Mouse (Mus musculus): ENCODE results near the gene St6galnac3.

The St6galnac3 gene

GRCm38 (mm10) chr3:153733364-153734159 is 8.6 kb upstream of the St6galnac3 start:
- DNase-seq = no peak

GRCm38 (mm10) chr3:153732749-153733148 is 7.8 kb upstream of the St6galnac3 start:
- DNase-seq = no peak

GRCm38 (mm10) chr3:153732035-153732434 is 7.1 kb upstream of the St6galnac3 start:
- no peak for DNase-seq

- no peak for DNase-seq
Measured at GRCm38 (mm10) chr3:153728577-153728976, 3.6 kb upstream of the St6galnac3 start.

DNA sequence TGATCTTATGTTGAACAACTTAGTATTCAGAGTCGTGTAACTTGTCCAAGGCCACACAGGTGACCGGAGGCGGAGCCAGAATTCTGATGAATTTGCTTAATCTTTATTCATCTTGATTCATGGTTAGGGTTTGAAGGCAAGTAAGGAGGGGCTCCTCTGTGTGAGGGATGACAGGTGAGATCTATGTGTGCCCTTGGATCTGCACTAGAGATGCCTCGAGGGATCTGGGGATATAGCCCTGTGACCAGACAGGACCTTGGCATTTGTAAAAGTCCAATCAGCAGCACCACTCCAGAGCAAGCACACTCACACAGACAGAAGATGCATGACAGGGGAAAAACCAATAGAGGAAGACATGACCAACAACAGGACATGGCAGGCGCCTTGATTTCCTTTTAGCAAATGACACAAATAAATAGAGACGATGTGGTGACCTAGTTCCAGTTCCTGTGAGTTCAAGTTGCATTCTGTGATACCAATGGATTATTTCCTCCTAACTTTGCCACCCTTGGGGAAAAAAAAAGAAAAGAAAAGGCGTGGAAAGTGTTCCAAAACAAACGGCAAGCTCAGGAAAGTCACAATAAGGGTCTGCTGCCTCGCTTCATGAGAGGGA is 1.4 kb downstream of the St6galnac3 start:
- no peak for DNase-seq

- DNase-seq = no peak
Measured at GRCm38 (mm10) chr3:153721525-153721924, 3.4 kb downstream of the St6galnac3 start.

DNA sequence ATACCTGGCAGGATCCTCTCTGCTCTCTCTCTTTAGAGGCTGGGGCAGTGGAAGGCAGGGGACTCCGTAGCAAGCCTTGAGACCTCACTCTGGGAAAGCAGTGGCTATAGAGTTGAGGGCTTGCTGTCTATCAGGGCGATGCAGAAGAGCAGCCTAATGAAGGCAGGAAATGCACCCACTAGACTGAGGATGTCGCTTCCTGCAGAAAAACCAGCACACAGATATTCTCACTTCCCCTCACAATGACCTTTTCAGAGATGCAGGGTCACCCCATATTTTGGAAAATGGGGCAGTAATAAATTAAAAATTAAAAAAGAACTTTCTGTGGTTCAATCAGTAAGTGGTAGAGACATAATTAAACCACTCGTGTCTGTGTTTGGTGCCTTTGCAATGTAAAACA is 4.1 kb downstream of the St6galnac3 start:
- no peak for DNase-seq

GRCm38 (mm10) chr3:153720296-153720695 is 4.7 kb downstream of the St6galnac3 start:
- no peak for DNase-seq

DNA sequence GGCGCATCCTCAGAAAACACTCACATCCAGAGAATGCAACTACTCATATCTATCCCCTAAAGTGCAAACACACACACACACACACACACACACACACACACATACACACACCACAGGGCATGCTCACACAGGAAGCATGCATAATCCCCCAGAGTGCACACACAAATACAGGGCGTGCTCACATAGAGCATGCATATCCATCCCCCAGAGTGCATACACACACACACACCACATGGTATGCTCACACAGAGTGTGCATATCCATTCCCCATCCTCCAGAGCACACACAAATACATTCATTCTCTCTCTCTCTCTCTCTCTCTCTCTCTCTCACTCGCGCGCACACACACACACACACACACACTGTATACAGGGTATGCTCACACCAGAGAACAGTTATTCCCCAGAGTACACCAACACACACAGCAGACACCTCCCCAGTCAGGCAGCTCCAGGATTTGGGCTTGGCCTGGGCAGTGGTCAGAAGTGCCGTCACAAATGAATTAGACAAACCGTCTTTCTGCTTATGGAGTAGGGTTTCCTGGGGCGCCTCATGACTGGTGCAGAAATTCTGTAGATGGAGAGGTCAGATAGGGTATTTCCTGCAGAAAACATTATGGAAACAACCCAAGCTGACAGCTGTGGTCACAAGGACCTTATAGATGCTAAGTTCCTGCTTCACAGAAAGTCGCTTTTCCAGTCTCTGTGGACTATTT is 5.6 kb downstream of the St6galnac3 start:
- DNase-seq = no peak

DNA sequence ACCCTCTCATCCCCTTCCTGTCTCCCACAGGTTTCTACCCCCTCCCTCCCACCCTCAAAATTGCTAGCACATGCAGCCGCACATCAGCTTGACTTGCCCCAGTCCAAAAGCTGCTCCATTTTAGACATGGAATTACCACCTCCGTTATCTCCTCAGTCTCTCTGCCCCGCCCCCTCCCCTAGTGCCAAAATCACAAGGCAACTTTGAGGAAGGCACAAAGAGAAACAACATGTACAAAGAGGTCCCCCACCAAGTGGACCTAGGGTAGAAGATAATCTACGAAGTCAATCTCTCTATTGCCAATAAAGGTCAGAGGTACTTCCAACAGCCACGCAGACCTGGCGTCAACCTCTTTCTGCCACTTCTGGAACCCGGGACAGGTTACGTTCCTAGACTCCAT is 6.2 kb downstream of the St6galnac3 start:
- no peak for DNase-seq

DNA sequence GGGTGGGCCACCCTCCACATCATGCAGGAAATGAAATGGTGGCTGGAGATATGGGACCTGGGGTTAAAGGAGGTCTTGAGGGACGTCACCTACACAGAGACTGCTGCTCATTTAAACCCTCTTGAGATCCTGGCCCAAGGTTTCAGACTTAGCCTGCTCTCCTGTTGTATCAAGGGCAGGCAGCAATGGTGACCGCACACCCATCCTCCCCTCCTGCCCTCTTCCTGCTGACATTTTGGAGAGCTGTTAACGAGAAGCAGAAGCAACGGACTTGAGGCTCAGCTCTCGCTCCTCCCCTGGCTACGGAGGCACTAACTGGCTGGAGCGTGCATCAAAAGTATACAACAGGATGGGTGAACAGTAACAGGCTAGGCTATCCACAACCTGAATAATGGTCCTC is 7.2 kb downstream of the St6galnac3 start:
- DNase-seq = no peak

DNA sequence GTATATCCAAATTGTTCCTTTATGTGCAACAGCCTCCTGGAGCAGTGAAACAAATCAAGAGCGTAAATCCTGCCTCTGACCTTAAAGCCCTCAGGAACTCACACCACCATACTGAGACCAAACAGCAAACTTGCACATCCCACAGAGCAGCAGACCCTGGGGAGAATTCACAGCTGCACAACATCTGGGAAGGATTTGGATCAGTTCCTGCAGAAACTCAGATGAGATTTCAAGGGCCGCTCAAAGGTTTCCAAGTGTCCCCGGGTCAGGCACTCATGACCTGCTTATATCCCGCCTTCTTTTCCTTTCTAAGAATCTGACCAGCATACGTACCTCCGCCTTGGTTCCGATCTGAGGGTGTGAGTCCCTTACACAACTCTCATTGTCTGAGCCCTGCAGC is 9.3 kb downstream of the St6galnac3 start:
- no peak for DNase-seq

DNA sequence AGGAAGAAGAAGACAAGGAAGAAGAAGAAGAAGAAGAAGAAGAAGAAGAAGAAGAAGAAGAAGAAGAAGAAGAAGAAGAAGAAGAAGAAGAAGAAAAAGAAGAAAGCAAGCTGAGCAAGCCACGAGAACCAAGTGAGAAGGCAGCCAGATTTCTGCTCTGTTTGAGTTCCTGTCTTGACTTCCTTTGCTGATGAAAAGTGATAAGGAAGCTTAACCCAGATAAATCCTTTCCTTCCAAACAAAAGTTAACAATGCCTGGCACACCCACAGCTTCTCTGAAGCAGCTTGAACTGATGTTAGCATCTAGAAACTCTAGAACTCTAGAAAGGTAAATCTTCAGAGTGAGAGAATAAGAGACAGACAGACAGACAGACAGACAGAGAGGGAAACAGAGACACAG is 14.4 kb downstream of the St6galnac3 start:
- DNase-seq = no peak

GRCm38 (mm10) chr3:153707687-153708086 is 17.3 kb downstream of the St6galnac3 start:
- no peak for DNase-seq

GRCm38 (mm10) chr3:153706901-153707300 is 18.1 kb downstream of the St6galnac3 start:
- no peak for DNase-seq

GRCm38 (mm10) chr3:153701752-153702740 is 22.9 kb downstream of the St6galnac3 start:
- no peak for DNase-seq

- DNase-seq = no peak
Measured at GRCm38 (mm10) chr3:153701172-153701571, 23.8 kb downstream of the St6galnac3 start.

- DNase-seq = no peak
Measured at GRCm38 (mm10) chr3:153699086-153699485, 25.9 kb downstream of the St6galnac3 start.

DNA sequence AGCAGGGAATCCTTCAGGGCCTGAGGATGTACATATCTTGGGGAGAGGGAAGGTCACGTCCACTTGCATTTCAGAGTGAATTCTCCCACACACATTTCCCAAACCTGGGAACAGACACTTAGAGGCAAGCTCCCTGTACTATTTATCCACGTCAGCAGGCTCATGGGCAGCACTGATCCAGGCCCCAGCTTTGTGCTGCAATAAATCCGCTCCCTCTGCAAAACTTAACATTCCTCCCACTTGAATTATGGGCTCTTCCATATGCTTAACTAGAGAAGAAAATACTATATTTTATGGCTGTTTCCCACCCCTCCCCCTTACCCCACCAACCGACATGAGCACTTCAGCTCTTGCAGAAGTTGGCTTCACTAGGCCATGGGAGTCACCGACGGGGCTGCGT is 32.0 kb downstream of the St6galnac3 start:
- no peak for DNase-seq

DNA sequence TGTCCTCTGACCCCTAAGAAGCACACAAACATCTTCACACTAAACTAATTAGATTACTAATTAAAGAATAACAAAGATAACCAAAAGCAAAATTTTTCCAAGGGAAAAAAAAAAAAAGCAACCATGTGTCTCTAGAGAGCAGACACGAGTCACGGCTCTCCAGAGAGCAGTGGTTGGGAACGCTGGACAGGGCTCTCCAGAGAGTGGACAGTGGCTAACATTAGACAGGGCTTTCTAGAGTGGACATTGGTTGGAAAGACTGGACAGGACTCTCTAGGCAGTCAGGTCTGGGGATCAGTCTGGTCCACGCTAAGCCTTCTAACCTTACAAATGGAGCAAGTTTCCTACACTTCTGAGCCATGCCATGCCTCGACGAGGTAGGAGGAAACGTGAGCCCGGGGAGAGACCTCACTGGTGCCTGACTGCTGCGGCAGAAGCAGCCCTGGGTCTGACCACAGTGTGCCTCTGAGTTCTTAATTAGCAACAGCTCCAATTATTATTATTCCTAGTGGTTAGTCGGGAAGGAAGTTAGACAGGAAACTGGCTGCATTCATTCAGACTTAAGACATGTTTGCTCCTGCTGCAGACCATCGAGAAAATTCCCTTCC is 32.7 kb downstream of the St6galnac3 start:
- no peak for DNase-seq

DNA sequence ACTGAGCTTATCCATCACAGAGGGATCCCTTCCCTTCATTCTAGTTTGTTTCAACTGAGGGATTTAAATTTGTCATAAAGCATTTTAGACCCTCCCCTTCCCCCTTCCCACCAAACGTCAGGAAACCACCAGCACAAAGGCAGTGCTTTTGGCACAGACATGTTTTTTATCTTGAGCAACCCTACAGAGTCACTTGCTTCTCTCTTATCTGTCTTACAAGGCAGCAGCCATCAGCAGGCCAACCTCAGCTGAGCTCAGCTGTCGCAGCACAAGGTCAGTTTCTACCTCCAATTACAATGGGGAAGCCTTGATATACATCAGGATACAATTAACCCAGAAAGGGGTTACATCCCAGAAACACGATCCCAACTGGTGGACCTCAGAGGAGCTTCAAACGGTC is 33.4 kb downstream of the St6galnac3 start:
- no peak for DNase-seq

DNA sequence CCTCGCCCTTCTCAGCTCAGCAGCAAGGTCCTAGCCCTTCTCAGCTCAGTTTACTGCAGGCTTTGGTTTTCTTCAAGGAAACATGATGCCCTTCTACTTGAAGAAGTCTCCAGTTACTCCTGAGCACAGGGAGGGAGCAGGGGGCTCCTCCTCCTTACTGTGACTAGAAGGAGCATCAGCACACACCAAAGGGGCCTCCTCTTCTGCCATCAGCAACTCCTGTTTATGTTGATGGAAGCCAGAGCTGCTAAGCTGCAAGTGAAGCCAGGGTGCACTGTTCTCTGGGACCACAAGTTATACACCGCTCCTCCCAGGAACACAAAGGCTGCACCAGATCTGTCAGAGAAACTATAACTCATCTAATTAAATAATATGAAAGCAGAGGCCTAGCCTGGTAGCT is 34.4 kb downstream of the St6galnac3 start:
- DNase-seq = no peak

Measured in cerebellum, adult 9-11 months (tissue).